Mouse (Mus musculus): ENCODE data around the gene Zfp786.

DNA sequence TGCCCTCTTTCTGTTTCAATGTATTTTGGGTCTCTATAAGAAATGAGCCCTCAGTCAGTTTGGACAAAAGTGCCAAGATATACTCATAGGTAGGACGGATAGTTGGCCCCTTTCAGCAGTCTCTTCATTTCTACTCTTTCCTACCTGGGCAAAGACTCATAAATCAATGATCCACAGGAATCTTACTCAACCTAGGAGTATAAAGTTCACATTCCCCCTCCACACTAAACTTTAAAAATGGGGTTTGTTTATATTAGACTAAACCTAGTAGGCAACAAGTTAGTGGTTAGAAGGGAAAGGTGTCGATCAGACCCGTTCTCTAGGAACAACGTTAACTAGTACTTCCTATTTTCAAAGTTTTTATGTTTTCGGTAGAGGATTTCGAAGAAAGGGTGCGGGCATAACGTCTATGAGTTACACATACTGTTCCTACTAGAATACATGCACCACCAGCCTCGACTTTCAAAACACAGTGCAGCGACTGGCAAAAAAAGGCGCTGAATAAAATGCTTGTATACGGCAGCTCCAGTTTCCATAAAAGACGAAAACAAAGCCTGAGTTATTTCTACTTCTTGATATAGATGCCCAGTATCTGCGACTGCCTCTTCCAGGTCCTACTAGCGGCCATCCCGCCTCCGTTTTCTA is 18.3 kb downstream of the Zfp786 start:
- TF ChIP-seq CTCF (conservative IDR thresholded peaks at IDR 0.05; ENCODE audit: insufficient read depth, insufficient read length, low read depth, low read length) (no peak), POLR2A (IDR thresholded peaks at IDR 0.05; ENCODE audit: low read depth, low read length) (no peak)

All from kidney, adult 2 months (tissue).